ENCODE assay signal across 10 mouse cellular contexts in the genomic region with DNA sequence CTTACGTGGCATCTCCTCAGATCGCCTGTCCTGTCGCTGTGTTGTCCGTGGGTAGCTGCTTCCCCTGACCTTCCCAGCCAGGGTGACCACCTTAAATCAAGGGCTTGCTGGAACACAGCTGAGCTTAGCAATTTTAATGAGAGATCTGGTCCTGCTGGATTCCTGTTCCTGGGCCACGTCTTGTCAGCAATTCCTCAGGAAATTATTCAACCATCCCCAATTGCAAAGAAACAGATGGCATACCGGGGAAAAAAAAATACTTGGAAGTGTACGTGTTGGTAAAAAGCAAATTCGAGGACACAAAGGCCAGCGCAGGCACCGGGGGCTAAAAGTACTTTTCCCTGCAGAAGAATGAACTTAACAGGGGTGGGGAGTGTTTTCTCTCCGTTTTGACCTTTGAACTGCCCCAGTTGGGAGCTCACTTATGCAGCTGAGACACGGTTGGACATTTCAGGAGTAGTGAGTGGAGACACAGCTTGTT.
A peak's percentile ranks its signal among the peaks of the same experiment; 100 is the strongest.
DNase-seq lines count a peak whose midpoint lies in the region; ATAC-seq and TF ChIP-seq lines count a peak whose summit lies in the region.
"Had no signal": no experiment of that assay in that cellular context is flagged by ENCODE, and none has a peak within 500 bp of the region (broad histone marks: within the 10 kb centered on the region; RNA-seq: fewer than 3 reads in every experiment).

No protein-coding gene starts in this region.

- DNase-seq in liver = no peak
- peak; percentile 40 for DNase-seq in retina, postnatal 1 day
- DNase-seq in T-cell, adult 2 months (ENCODE audit: low spot score) = no peak
- DNase-seq in adrenal gland, postnatal 25 days = no peak
- no peak for DNase-seq in adrenal gland, postnatal 14 days

- H3K36me3 ChIP-seq in liver, embryonic 15.5 days (replicated peaks) = no peaks in the 10 kb centered on the region
- no peaks in the 10 kb centered on the region for H3K36me3 ChIP-seq in kidney, embryonic 14.5 days (ENCODE audit: control insufficient read depth, insufficient read depth, low read length)
- H3K36me3 ChIP-seq: embryonic facial prominence, embryonic 13.5 days had no signal

- TF ChIP-seq CTCF in embryonic fibroblast, embryonic 13.5 days (IDR thresholded peaks at IDR 0.05; ENCODE audit: borderline replicate concordance, insufficient read depth, low read length) = no peak

- H3K4me3 ChIP-seq in liver, embryonic 15.5 days (replicated peaks) = no peak overlapping the region
- H3K4me3 ChIP-seq in embryonic fibroblast, embryonic 13.5 days (ENCODE audit: insufficient read depth, low read length) = no peak overlapping the region
- no peak overlapping the region for H3K4me3 ChIP-seq in kidney, embryonic 14.5 days (ENCODE audit: low read length)
- H3K4me3 ChIP-seq: embryonic facial prominence, embryonic 13.5 days; layer of hippocampus, adult 2 months had no signal

- 0 out of 2 replicates have a peak overlapping the region, but pooled peaks have one; percentile 7 for H3K4me2 ChIP-seq in liver, embryonic 15.5 days
- H3K4me2 ChIP-seq in kidney, embryonic 14.5 days (replicated peaks; ENCODE audit: low read depth, low read length) = peak overlapping the region; percentile 15; the same call in 1 of the 2 replicates
- H3K4me2 ChIP-seq: embryonic facial prominence, embryonic 13.5 days had no signal

- no peak for TF ChIP-seq POLR2A in embryonic fibroblast, embryonic 13.5 days (IDR thresholded peaks at IDR 0.05; ENCODE audit: low read depth, low read length)

- H3K9me3 ChIP-seq in liver, embryonic 15.5 days (replicated peaks) = no peaks in the 10 kb centered on the region
- H3K9me3 ChIP-seq in kidney, embryonic 14.5 days (ENCODE audit: control insufficient read depth, low read length) = 0 out of 2 replicates have a peak, but pooled peaks cover 3% of the 10 kb centered on the region
- H3K9me3 ChIP-seq: embryonic facial prominence, embryonic 13.5 days had no signal

- H3K27ac ChIP-seq in liver, embryonic 15.5 days (replicated peaks) = no peak overlapping the region
- peak overlapping the region; percentile 64 for H3K27ac ChIP-seq in embryonic fibroblast, embryonic 13.5 days (ENCODE audit: insufficient read depth, low read length)
- no peak overlapping the region for H3K27ac ChIP-seq in kidney, embryonic 14.5 days (ENCODE audit: low read depth, low read length)
- H3K27ac ChIP-seq: layer of hippocampus, adult 2 months had no signal

- ATAC-seq in liver, embryonic 15.5 days (ENCODE audit: insufficient read depth) = no peak
- ATAC-seq in kidney, embryonic 14.5 days (ENCODE audit: low FRiP score, low TSS enrichment) = 0 out of 2 replicates have a peak, but pooled peaks have one; percentile 39

- 59% methylated on average over 12 of the region's 12 CpGs for WGBS in liver, embryonic 15.5 days (ENCODE audit: insufficient replicate concordance)
- 5% methylated on average over 12 of the region's 12 CpGs for WGBS in kidney, embryonic 14.5 days

- no peaks in the 10 kb centered on the region for H3K27me3 ChIP-seq in liver, embryonic 15.5 days
- no peaks in the 10 kb centered on the region for H3K27me3 ChIP-seq in kidney, embryonic 14.5 days (ENCODE audit: control insufficient read depth, insufficient read depth, low read length)
- H3K27me3 ChIP-seq: embryonic facial prominence, embryonic 13.5 days had no signal

- no peaks in the 10 kb centered on the region for H3K4me1 ChIP-seq in liver, embryonic 15.5 days (replicated peaks)
- no peaks in the 10 kb centered on the region for H3K4me1 ChIP-seq in embryonic fibroblast, embryonic 13.5 days (ENCODE audit: control insufficient read depth, insufficient read depth, low read length)
- H3K4me1 ChIP-seq in kidney, embryonic 14.5 days (ENCODE audit: control insufficient read depth, insufficient read depth, low read length) = peaks cover 11% of the 10 kb centered on the region

- no peak overlapping the region for H3K9ac ChIP-seq in liver, embryonic 15.5 days
- H3K9ac ChIP-seq in kidney, embryonic 14.5 days (ENCODE audit: low read depth, low read length) = no peak overlapping the region
- H3K9ac ChIP-seq: embryonic facial prominence, embryonic 13.5 days had no signal
